Mouse (Mus musculus) adrenal gland, adult 8-10 months (tissue): Measurements from ENCODE around the gene Spata18. TPM values are rescaled to one million over a fixed set of nuclear protein-coding genes. Genes with fewer than 3 reads are reported as not detected.

Source experiments
- DNase-seq: peaks from one replicate; pipeline ENCODE4 v3.0.0; 2022
- total RNA-seq, 4 experiments: library from RNA; stranded (reverse); gene quantifications; 2 replicates each; pipeline ENCODE4 v1.2.4; 2022

The Spata18 gene
- total RNA-seq, 4 experiments from 2014 or later, result not detected

DNA sequence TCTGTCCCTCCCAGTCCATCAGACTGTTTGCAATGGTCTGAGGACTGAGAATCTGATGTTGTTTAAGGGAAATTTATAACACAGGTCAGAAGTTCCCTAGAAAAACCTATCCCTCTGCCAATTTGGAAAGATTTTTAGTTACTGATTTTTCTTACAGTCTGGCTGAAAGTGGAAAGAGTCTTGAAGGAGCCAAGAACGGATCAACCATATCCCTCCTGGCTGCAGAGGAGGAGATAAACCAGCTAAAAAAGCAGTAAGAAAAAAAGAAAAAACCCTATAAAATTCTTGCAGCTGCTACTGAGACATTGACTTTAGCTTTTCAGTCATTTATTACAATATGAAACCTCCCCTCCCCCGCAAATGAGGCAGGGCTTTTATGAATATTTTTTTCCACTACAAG, 15.5 kb downstream of the Spata18 start:
- DNase-seq, result no peak

DNA sequence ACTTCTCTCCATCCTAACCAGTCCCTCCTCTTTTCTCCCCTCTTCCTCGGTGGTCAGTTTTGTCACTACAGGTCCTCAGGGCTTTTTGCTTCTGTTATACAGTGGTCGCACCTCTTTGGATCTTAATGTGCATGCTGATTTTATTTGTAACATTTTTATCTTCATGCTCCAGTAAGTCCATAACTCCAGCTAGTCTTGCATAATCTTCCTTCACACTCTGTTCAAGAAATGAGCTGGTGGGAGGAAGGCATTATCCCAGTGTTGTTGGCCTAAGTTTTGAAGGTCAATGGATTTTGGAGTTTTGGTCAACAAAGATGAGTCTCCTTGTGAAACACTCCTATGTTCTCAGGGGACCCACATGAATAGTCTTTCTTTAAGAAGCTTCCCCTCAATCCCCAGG, 16.7 kb downstream of the Spata18 start:
- no peak for DNase-seq

DNA sequence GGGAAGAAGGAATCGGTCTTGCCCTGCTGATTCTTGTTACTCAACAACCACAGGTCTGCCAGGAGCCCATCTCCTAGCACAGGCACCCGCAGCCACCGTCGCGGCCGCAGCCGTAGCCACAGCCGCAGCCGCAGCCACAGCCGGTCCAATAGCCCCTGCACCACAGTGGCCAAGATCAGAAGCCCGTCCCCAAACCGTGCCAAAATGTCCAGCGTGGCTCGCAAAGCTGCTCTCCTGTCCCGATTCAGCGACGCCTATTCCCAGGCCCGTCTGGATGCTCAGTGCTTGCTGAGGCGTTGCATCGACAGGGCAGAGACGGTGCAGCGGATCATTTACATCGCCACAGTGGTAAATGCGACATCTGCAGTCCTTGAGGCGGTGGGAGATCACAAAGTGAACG, 18.2 kb downstream of the Spata18 start:
- no peak for DNase-seq

DNA sequence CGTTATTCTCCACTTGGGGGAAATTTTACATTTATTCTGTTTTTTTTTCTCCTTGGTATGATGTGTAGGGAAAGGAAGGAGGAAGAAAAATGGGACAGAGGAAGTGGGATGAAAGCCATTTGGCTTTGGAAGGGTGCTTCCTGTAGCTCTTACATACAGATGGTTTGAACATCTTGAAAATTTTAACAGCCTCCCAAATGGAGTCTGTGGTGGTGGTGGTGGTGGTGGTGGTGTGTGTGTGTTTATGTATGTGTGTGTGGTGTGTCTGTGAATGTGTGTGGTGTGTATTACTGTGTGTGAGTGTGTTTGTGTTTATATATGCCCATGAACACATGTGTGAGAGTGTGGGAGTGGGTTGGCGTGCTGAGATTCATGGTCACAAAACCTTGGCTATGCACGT, 24.4 kb downstream of the Spata18 start:
- no peak for DNase-seq

DNA sequence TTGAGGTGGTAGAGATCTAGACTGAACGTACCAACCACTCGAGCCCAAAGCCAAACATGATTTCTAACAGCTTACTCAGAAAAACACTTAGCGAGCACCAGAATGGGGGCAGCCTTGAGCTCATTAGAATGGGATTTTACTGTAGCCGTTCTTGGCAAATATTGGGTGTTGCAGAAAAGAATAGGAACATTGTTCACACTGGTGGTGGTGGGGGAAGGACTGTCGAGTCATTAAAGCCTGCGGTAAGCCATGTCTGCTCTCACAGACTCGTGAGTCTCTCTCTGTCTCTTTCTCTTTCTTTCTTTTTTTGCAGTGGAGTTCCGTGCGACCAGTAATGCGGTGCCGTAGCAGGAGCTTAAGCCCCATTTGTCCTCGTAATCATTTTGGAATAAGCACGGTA, 25.4 kb downstream of the Spata18 start:
- no peak for DNase-seq

DNA sequence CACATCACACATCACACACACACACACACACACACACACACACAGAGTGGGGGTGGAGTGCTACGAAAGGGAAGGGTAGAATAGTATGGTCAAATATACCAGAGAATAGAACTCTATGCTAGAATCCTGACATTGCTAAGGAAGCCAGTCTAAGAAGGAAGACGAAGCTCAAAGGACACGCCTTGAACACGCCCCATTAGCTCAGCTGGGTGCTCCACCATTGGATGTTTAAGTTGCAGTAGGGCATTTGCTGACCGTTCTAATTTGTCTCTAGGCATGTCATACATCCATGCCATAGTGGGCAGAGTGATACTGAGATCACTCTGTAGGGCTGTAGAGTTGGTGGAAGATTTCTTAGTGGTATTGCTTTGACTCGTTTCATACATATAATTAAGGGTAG, 32.0 kb downstream of the Spata18 start:
- no peak for DNase-seq

DNA sequence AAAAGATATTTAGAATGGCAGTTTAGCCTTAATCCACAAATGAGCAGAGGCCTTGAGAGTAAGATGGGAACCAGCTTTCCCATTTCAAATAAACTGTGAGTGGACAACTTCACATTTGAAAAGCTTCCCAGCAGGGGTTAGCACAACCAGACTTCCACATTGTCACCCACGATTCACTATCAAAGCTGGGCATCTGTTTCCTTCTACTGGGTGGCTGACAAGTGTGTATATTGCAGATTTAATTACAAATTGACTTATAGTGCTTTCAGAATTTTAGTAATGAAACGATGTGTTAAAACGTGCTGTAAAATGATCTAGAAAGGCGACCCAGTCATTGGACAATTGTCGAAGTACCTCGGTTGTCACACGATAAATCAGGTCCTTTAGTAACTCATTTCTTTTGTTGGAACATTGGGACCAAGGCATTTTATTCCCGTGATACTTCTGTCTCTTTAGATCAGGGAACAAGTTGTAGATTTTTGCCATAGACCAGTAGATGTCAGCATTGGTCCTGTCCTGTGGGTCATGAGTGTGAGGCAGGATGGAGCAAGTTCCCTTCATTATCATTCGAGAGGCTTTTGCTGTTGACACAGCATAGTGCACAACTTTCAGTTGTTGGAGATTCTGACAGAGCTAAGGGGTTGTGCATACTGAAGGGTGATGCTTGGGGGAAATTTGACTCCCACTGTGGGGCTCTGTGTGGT, 32.7 kb downstream of the Spata18 start:
- DNase-seq, result no peak

DNA sequence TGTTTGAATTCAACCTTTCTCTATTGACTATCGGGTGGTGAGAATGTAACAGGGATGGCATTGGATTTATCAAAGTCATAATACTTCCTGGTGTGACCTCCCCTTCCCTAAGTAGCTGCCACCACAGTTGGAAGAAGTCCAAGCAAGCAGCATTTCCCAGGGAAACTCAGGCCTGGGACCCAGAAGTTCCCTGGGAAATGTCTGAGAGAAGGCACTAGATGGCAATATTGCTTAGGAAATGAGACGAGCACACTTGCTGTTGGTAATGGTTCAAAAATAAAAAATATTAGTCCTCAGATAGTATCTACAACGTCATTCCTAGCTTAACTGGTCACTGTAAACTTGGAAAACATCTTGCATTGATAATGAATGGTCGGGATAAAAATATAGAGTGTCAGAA, 35.0 kb downstream of the Spata18 start:
- DNase-seq, result no peak

DNA sequence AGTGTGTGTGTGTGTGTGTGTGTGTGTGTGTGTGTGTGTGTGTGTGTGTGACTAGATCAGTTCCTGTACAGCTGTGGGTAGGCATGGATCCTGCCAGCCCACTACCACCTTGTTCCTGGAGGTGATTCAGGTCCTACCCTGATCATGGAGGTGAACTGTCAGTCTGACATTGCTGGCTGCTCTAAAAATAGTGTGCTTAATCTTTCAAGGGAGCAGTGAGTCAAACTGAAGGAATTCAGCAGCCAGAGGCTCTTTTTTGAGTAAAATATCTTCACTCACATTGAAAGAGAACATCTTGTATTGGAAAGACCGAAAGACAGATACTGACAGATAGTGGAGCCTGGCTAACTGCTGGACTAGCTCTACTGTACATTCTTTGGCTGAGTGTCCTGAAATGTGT, 37.4 kb downstream of the Spata18 start:
- no peak for DNase-seq

DNA sequence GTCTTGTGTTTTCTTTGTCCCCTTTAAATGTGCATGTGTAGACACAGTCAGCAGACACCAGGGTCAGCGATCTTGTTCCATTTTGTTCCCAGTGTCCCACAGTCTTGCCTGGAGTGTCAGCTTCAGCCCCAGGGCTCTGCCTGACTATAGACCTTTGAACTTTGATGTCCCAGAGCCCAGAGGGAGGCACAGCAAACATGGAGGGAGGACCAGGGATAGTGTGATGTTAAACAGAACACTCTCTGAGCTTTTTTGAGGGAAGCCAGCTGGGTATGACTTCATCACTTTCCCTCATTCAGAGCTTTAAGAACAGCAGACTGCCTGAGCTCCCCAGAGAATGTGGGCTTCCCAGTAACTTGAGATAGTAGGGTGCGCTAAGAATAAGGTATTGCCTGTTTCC, 39.0 kb downstream of the Spata18 start:
- no peak for DNase-seq

DNA sequence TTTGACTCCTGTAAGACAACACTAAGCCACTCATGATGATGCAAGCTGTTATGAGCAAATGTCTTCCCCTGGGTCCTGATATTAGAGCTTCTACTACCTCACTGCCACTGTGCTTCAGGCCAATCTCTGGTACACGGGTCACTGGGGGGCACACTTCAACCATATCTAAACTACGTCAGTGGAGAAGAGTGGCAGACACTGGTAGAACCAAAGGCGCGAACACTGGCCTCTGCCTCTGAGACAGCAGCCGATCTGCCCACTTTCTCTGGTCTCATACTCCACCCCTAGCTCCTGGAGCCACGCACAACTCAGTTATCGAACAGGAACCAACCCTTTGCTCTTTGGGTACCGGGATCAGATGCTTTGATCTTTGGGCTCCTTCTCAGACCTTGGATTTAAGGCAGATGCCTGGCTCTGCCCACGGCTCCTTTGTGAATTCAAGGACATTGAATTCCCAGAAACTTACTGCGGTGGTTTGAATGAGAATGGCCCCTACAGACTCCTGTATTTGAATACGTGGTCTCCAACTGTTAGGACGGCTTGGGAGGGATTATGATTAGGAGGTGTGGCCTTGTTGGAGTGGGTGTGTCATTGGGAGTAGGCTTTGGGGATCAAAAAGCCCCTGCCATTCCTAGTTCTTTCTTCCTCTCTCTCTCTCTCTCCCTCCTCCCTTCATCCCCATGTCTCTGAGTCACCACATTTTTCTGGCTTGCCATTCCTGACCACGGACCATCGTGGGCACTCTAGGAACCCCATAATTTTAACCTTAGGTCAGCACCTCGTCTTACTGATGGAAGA, 40.7 kb downstream of the Spata18 start:
- DNase-seq, result no peak

DNA sequence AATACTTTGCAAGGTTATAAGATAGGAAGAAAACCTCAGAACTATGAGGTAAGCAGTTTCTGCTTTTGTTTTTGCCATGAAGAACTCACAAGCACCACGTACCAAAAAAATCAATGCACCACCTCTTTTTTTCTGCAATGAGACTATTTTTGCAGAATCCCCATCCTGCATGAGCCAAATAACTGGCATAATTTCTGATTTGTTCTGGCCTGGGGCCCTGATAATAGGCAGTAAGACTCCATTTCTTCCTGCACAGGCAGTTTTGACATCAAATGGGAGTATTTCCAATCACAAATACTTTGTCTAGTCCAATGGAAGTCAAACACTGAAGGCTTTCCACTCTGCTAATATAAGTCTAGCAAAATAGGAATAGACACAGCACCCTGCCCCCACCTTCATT, 42.6 kb downstream of the Spata18 start:
- DNase-seq, result no peak

DNA sequence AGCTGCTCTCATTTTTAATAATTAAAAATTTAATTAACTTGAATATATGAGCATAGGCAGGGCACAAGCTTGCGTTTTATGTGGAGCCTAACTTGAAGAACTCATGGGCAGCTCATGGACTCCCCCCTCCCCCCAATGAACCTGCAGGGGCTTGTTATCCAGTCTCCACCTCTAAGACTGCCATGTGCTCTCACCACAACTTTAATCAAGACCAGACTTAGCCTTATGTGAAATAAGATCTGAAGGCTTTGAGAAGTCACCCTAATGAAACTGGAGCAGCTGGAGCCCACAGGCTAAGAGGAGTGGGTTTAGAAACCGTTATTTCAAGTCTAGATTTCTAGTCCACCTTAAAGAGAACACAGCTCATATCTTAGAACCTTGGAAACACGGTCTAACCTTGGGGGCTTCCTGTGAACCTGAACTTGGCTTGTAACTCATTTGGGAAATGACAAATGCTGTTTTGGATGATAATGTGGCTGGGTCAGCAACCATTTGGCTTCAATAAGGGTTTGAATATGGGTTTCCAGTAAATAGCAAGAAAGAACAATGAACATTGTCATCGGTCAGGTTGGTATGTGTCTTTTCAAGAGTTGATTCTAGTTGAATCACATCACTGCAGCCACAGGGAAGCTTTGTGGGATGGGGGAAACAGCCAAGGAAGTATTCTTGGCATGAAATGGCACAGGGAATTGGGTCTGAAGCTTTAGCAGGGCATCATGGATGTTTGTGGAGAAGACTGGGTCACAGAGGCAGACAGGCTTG, 43.3 kb downstream of the Spata18 start:
- no peak for DNase-seq

DNA sequence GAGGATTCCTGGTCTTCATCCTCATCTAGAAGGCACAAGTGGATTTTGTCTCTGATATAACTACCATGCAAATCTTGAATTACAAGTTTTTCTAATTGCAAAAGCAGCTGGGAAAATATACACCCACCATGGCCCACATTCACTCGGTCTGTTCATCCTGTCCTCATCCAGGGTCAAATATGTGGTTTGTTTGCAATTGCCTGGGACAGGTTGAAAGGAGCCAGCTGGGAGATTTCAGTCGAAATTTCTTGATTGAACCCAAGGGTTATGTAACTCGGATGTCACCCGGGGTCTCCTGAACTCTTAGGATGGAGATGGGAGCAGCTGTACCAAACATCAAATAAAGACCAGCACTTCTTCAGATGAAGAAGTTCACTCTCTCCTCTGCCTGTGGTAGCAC, 46.5 kb downstream of the Spata18 start:
- DNase-seq, result no peak

DNA sequence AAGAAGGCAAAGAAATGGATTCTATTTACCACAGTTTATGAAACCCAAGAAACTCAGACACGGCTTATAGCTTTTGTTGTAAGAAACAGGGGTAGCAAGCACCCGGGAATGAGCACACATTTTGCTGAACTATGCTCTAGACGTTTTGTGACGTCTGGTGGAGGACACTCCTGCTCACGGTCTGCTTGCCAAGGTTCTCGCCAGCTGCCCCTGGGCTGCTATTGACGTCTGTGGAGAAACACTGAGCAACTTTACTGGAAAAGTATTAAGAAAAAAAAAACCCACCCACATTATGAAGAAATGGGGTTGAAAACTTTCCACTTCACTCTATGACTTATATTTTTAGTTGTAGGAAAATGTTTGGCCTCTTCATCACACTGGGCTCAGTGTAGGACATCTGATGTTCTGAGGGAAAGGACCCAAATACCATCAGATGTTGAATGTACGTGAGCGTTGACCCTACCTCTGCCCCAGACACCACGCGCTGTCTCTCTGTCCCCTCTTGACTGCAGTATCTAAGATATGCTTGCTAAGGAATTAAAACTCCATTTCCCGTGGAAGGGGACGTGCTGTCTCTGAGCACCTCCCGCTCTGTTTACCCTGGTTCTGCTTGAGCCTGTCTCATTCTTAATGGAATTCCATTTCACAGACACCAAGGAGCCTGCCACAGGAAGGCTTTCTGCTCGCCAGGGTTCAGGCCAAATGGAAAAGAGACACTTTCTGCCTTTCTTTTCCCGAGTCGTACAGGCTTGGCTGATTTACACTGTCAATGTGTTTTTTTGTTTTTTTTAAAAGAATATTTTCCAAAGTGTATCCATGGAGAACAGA, 50.1 kb downstream of the Spata18 start:
- DNase-seq, result peak; percentile 24

DNA sequence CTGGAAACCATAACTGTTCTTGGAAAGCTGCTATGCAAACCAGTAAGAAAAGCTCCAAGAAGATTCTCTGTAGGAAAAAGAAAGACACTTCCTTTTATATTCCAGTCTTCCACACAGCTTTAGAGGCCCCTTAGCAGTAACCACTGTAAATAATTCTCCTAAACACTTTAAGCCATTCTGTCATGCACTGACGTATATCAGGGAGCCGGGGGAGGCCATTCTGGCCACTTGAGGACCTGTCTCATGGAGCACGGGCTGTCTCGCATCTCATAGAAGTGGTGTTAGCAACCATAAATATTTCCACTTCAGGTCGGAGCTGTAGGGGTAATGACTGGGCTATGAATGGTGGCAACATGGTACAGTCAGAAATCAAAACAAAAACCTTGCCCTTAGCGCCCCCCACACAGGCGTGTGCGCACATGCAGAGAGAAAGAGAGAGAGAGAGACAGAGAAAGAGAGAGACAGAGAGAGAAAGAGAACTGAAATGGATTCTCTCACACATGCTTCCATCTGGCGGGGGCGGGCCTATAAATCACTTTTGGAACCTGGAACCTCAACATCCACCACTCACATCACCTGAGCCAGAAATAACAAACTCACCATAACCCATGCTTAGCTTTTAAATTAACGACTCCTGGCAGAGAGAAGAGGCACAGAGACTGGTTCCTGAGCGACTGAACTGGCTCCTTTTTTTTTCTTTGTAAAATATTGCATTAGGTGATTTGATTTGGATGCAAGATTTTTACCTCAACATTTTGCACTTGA, 50.9 kb downstream of the Spata18 start:
- no peak for DNase-seq

DNA sequence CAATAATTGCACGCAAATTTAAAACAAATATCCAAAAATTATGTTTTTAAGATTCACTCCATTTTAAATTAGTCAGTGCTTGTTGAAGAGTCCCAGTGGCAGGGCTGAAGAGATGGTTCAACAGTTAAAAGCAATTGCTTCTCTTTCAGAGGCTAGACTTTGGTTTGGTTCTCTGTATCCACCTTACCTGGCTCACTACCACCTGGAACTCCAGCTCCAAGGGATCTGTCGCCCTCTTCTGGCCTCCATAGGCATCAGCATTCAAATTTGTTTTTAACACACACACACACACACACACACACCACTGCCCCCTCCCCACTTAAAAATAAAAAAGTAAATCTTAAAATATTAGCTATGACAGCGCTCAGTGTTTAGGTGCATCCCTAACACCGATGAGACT, 51.9 kb downstream of the Spata18 start:
- no peak for DNase-seq

DNA sequence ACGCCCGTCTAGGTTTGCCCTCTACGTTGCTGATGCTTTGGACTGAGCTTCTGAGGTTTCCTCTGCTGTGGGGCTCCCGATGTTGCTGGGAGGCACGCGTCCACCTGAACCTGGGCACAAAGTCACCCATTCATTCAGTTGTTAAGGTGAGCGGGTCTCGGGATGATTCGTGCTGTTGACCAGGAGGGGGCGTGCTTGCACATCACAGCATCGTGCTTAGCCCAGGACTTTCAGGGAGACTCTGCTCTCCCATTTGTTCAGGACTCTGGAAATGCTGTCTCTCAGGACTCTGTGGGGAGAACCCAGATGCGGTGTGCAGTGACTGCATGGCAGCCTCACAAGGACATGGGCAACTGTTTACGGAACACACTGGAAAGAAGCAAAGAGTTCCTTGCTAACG, 53.1 kb downstream of the Spata18 start:
- DNase-seq, result no peak

DNA sequence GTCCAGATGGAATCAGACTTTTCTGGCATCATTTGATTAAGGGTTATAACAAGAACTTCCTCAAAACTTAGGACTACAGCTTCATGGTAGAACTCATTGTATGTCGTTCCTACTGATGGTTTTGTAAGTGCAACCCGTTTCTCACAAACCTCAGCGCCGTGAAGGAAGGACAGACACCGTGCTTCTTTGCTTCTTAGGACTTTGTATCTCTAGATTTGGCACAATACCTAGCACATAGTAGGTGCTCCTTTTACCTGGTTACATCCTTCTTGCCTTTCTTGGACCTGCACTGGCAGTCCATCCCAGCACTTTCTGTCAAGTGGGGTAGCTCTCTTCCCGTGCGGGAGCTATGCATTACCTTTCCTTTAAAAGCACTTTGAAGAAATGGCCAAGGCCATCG, 53.6 kb downstream of the Spata18 start:
- DNase-seq, result no peak

DNA sequence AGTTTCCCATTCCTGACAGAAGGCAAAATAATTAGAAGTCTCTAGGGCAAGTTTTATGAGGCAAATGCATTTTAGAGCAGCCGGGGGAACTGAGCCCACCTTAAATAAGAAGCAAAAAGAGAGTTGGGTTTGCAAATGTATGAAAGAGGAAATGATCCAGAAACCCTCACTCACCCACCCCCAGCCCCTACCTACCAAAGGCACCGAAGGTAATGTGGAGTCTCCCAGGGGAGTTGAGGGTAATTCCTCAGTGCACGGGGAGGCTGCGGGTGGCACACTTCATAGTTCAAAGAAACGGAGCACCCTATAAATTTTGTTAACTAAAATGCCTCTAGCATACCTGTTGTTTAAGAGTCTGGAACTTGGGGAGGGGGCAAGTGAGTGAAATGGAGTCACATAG, 54.1 kb downstream of the Spata18 start:
- DNase-seq, result no peak

DNA sequence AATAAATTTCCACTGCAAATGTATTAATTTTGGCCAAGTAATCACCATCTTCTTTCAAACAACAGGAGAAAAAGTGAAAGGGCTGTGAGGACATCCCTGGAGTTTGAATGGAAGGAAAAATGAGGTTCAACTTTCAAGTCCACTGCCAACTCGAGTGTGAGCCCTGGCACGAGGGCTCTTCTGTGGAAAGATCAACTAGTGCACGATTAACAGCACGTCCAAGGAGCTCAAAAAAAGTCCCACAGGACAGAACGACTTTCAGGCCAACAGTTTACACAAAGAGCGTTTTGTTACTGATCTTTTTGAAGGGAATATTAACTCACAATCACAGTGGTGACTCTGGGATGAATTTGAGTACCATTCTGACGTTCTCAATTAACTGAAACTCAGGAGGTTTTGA, 61.7 kb downstream of the Spata18 start:
- DNase-seq, result no peak

DNA sequence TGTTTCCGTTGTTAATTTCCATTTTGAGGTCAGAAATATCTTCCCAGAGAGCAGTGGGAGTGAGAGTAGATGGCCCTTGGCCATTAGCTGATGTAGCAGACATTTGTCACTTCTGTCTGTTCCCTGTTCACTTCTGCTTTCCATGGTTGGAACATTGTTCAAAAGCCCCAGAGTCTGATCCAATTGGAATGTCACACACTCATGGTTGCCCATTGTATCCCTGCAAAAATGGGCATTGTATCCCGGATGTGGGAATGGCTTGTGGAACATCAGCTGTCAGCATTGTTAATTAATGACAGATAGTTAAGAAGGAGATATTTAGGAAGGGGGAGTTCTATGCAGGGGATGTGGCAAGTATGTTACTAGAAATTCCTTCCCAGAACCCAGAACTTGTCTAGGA, 65.8 kb downstream of the Spata18 start:
- no peak for DNase-seq
